Mouse (Mus musculus) forebrain, embryonic 10.5 days (tissue): ENCODE data around the gene Kcnb1. TPM values are rescaled to one million over a fixed set of nuclear protein-coding genes. Genes with fewer than 3 reads are reported as not detected.

Experiments
- DNase-seq: peaks from one replicate; pipeline ENCODE4 v3.0.0-alpha.2; 2017; ENCODE audit warnings: low spot score; ENCODE audit errors: extremely low spot score
- H3K27ac ChIP-seq: fragments of 300-500 bp; sonication (generic); 2 replicates; pipeline ENCODE4 v1.5.1; 2016; ENCODE audit warnings: mild to moderate bottlenecking
- H3K27me3 ChIP-seq: fragments of 300-500 bp; sonication (generic); 2 replicates; pipeline ENCODE4 v1.6.1; 2016; ENCODE audit warnings: mild to moderate bottlenecking; ENCODE audit not compliant: poor library complexity, severe bottlenecking
- H3K36me3 ChIP-seq: fragments of 300-500 bp; sonication (generic); replicated peaks from 2 replicates; pipeline ENCODE4 v1.6.1; 2016; ENCODE audit warnings: mild to moderate bottlenecking, moderate library complexity
- H3K4me1 ChIP-seq: fragments of 300-500 bp; sonication (generic); 2 replicates; pipeline ENCODE4 v1.6.1; 2016
- H3K4me3 ChIP-seq: fragments of 300-500 bp; sonication (generic); 2 replicates; pipeline ENCODE4 v1.5.1; 2016; ENCODE audit warnings: mild to moderate bottlenecking, moderate library complexity
- H3K9me3 ChIP-seq: fragments of 300-500 bp; sonication (generic); 2 replicates; pipeline ENCODE4 v1.6.1; 2016; ENCODE audit warnings: mild to moderate bottlenecking, moderate library complexity
- WGBS: fragments of 180-500 bp; shearing (Covaris S2); methylation state at CpG from one replicate; pipeline ENCODE4 v1.1.7; 2016; 5-methylcytosine and 5-hydroxymethylcytosine counted together
- polyA plus RNA-seq: library from polyadenylated mRNA; unstranded; fragments of >200 nt; fragmentation: Nextera tagmentation; extraction: Ambion mirVana; gene quantifications from 2 replicates; pipeline ENCODE4 v1.2.1, GENCODE M21; 2016

The Kcnb1 gene
- polyA plus RNA-seq, 1 experiment from 2014 or later: 0.93 TPM

- peak; percentile 55 for DNase-seq
- Histone ChIP-seq H3K4me1 (peaks cover 36% of the 10 kb centered on the region), H3K9me3 (no peaks in the 10 kb centered on the region), H3K36me3 (peaks cover 36% of the 10 kb centered on the region), H3K27me3 (no peaks in the 10 kb centered on the region), H3K27ac (0 out of 2 replicates have a peak overlapping the region, but pooled peaks have one; percentile 51), H3K4me3 (peak overlapping the region; percentile 10; the same call in 1 of the 2 replicates)
- WGBS: 35% methylated on average over 6 of the region's 6 CpGs
Observed at GRCm38 (mm10) chr2:167066528-167067516, 123.1 kb downstream of the Kcnb1 start.

GRCm38 (mm10) chr2:167066031-167066430, 123.9 kb downstream of the Kcnb1 start:
- no peak for DNase-seq
- peak overlapping the region; percentile 87 for H3K4me3 ChIP-seq
- H3K27me3 ChIP-seq: no peaks in the 10 kb centered on the region
- 55% methylated on average over 1 of the region's 1 CpGs for WGBS
- no peaks in the 10 kb centered on the region for H3K9me3 ChIP-seq
- 0 out of 2 replicates have a peak overlapping the region, but pooled peaks have one; percentile 35 for H3K27ac ChIP-seq
- H3K4me1 ChIP-seq: peaks cover 37% of the 10 kb centered on the region
- peaks cover 36% of the 10 kb centered on the region for H3K36me3 ChIP-seq

- peak overlapping the region; percentile 98 for H3K27ac ChIP-seq
- H3K9me3 ChIP-seq: no peaks in the 10 kb centered on the region
- H3K4me3 ChIP-seq: peak overlapping the region; percentile 87
- peaks cover 40% of the 10 kb centered on the region for H3K36me3 ChIP-seq
- WGBS: 28% methylated on average over 9 of the region's 9 CpGs
- DNase-seq: no peak
- H3K27me3 ChIP-seq: no peaks in the 10 kb centered on the region
- peaks cover 47% of the 10 kb centered on the region for H3K4me1 ChIP-seq
Observed at GRCm38 (mm10) chr2:167064601-167065295, 125.2 kb downstream of the Kcnb1 start.

GRCm38 (mm10) chr2:167063906-167064496, 126.0 kb downstream of the Kcnb1 start:
- peaks cover 51% of the 10 kb centered on the region for H3K4me1 ChIP-seq
- H3K9me3 ChIP-seq: no peaks in the 10 kb centered on the region
- no peak for DNase-seq
- 1% methylated on average over 7 of the region's 7 CpGs for WGBS
- peak overlapping the region; percentile 87 for H3K4me3 ChIP-seq
- no peaks in the 10 kb centered on the region for H3K27me3 ChIP-seq
- peak overlapping the region; percentile 98 for H3K27ac ChIP-seq
- peaks cover 45% of the 10 kb centered on the region for H3K36me3 ChIP-seq

- peak; percentile 97 for DNase-seq
- under 1% methylated on average over 57 of the region's 57 CpGs for WGBS
- Histone ChIP-seq H3K9me3 (no peaks in the 10 kb centered on the region), H3K27me3 (no peaks in the 10 kb centered on the region), H3K27ac (peak within 1 kb of the TSS; percentile 98), H3K36me3 (peaks cover 49% of the 10 kb centered on the region), H3K4me1 (peaks cover 51% of the 10 kb centered on the region), H3K4me3 (peak within 1 kb of the TSS; percentile 87)
Observed at GRCm38 (mm10) chr2:167062965-167063880, 126.7 kb downstream of the Kcnb1 start, which contains the start of gene Znfx1. Znfx1 (minus strand) TSS chr2:167063015.

- Histone ChIP-seq H3K9me3 (no peaks in the 10 kb centered on the region), H3K4me3 (peak overlapping the region; percentile 87), H3K27ac (peak overlapping the region; percentile 98), H3K27me3 (no peaks in the 10 kb centered on the region), H3K36me3 (peaks cover 57% of the 10 kb centered on the region), H3K4me1 (peaks cover 51% of the 10 kb centered on the region)
- WGBS: under 1% methylated on average over 36 of the region's 60 CpGs
- peak; percentile 83 for DNase-seq
Observed at GRCm38 (mm10) chr2:167062497-167062911, 127.5 kb downstream of the Kcnb1 start.

- no peaks in the 10 kb centered on the region for H3K9me3 ChIP-seq
- H3K4me3 ChIP-seq: peak overlapping the region; percentile 87
- no peaks in the 10 kb centered on the region for H3K27me3 ChIP-seq
- DNase-seq: no peak
- 27% methylated on average over 11 of the region's 11 CpGs for WGBS
- H3K27ac ChIP-seq: peak overlapping the region; percentile 98
- peaks cover 61% of the 10 kb centered on the region for H3K36me3 ChIP-seq
- H3K4me1 ChIP-seq: peaks cover 51% of the 10 kb centered on the region
Observed at GRCm38 (mm10) chr2:167061381-167062034, 128.4 kb downstream of the Kcnb1 start.

- no peaks in the 10 kb centered on the region for H3K9me3 ChIP-seq
- H3K4me3 ChIP-seq: peak overlapping the region; percentile 87; the same call in 1 of the 2 replicates
- no peaks in the 10 kb centered on the region for H3K27me3 ChIP-seq
- no peak for DNase-seq
- H3K4me1 ChIP-seq: peaks cover 47% of the 10 kb centered on the region
- no peak overlapping the region for H3K27ac ChIP-seq
- peaks cover 61% of the 10 kb centered on the region for H3K36me3 ChIP-seq
Observed at GRCm38 (mm10) chr2:167060761-167061160, 129.2 kb downstream of the Kcnb1 start.

GRCm38 (mm10) chr2:167060360-167060759, 129.6 kb downstream of the Kcnb1 start:
- no peaks in the 10 kb centered on the region for H3K9me3 ChIP-seq
- H3K4me1 ChIP-seq: peaks cover 43% of the 10 kb centered on the region
- peaks cover 61% of the 10 kb centered on the region for H3K36me3 ChIP-seq
- H3K27ac ChIP-seq: no peak overlapping the region
- H3K27me3 ChIP-seq: no peaks in the 10 kb centered on the region
- no peak for DNase-seq
- H3K4me3 ChIP-seq: peak overlapping the region; percentile 15; the same call in 1 of the 2 replicates
- 68% methylated on average over 3 of the region's 3 CpGs for WGBS

- WGBS: 64% methylated on average over 12 of the region's 12 CpGs
- H3K27me3 ChIP-seq: no peaks in the 10 kb centered on the region
- H3K4me3 ChIP-seq: 0 out of 2 replicates have a peak overlapping the region, but pooled peaks have one; percentile 10
- no peaks in the 10 kb centered on the region for H3K9me3 ChIP-seq
- H3K36me3 ChIP-seq: peaks cover 61% of the 10 kb centered on the region
- no peak for DNase-seq
- H3K4me1 ChIP-seq: peaks cover 39% of the 10 kb centered on the region
- no peak overlapping the region for H3K27ac ChIP-seq
Observed at GRCm38 (mm10) chr2:167059960-167060359, 130.0 kb downstream of the Kcnb1 start.

GRCm38 (mm10) chr2:167059536-167059935, 130.4 kb downstream of the Kcnb1 start:
- DNase-seq: no peak
- H3K27me3 ChIP-seq: no peaks in the 10 kb centered on the region
- 41% methylated on average over 8 of the region's 8 CpGs for WGBS
- peaks cover 61% of the 10 kb centered on the region for H3K36me3 ChIP-seq
- peaks cover 34% of the 10 kb centered on the region for H3K4me1 ChIP-seq
- H3K4me3 ChIP-seq: 0 out of 2 replicates have a peak overlapping the region, but pooled peaks have one; percentile 10
- no peak overlapping the region for H3K27ac ChIP-seq
- H3K9me3 ChIP-seq: no peaks in the 10 kb centered on the region
